Mouse (Mus musculus): ENCODE results near the gene Plod3. TPM values are rescaled to one million over a fixed set of nuclear protein-coding genes. Genes with fewer than 3 reads are reported as not detected.

Gene Plod3
- polyA plus RNA-seq, 1 experiment from 2014 or later, result 42.7 TPM

- Histone ChIP-seq H3K27me3 (replicated peaks) (no peaks in the 10 kb centered on the region), H3K9me3 (replicated peaks) (no peaks in the 10 kb centered on the region), H3K36me3 (peaks cover 40% of the 10 kb centered on the region), H3K4me1 (replicated peaks) (peaks cover 41% of the 10 kb centered on the region), H3K9ac (no peak overlapping the region; the same call in 1 of the 2 replicates), H3K27ac (ENCODE audit: poor library complexity, severe bottlenecking) (peak overlapping the region; percentile 81), H3K4me3 (no peak overlapping the region), H3K4me2 (peak overlapping the region; percentile 15; the same call in 1 of the 2 replicates)
- WGBS, result 60% methylated on average over 9 of the region's 9 CpGs
- peak; percentile 81 for ATAC-seq (ENCODE audit: insufficient number of reproducible peaks, low FRiP score)
These were observed 21.6 kb upstream of the Plod3 start for GRCm38 (mm10) chr5:136965210-136965609.

GRCm38 (mm10) chr5:136965686-136966085 is 21.1 kb upstream of the Plod3 start:
- Histone ChIP-seq H3K4me1 (replicated peaks) (peaks cover 41% of the 10 kb centered on the region), H3K9me3 (replicated peaks) (no peaks in the 10 kb centered on the region), H3K36me3 (peaks cover 40% of the 10 kb centered on the region), H3K4me3 (no peak overlapping the region), H3K4me2 (no peak overlapping the region; the same call in 1 of the 2 replicates), H3K27ac (ENCODE audit: poor library complexity, severe bottlenecking) (peak overlapping the region; percentile 81), H3K27me3 (replicated peaks) (no peaks in the 10 kb centered on the region), H3K9ac (peak overlapping the region; percentile 42; the same call in 1 of the 2 replicates)
- no peak for ATAC-seq (ENCODE audit: insufficient number of reproducible peaks, low FRiP score)
- 85% methylated on average over 8 of the region's 8 CpGs for WGBS

GRCm38 (mm10) chr5:136966331-136966730 is 20.5 kb upstream of the Plod3 start, which contains the start of gene Cldn15:
Gene Cldn15, plus strand, starts transcription at chr5:136966616.
- H3K4me1 ChIP-seq (replicated peaks), result peaks cover 40% of the 10 kb centered on the region
- WGBS, result 57% methylated on average over 6 of the region's 6 CpGs
- H3K27me3 ChIP-seq (replicated peaks), result no peaks in the 10 kb centered on the region
- no peaks in the 10 kb centered on the region for H3K9me3 ChIP-seq (replicated peaks)
- H3K9ac ChIP-seq, result peak within 1 kb of the TSS; percentile 42
- H3K4me2 ChIP-seq, result no peak within 1 kb of the TSS; the same call in 1 of the 2 replicates
- no peak within 1 kb of the TSS for H3K4me3 ChIP-seq
- 0 out of 2 replicates have a peak, but pooled peaks have one; percentile 9 for ATAC-seq (ENCODE audit: insufficient number of reproducible peaks, low FRiP score)
- H3K27ac ChIP-seq (ENCODE audit: poor library complexity, severe bottlenecking), result peak within 1 kb of the TSS; percentile 81
- peaks cover 40% of the 10 kb centered on the region for H3K36me3 ChIP-seq

GRCm38 (mm10) chr5:136966861-136967455 is 19.9 kb upstream of the Plod3 start:
- H3K4me1 ChIP-seq (replicated peaks), result peaks cover 37% of the 10 kb centered on the region
- H3K36me3 ChIP-seq, result peaks cover 40% of the 10 kb centered on the region
- no peak for ATAC-seq (ENCODE audit: insufficient number of reproducible peaks, low FRiP score)
- H3K4me2 ChIP-seq, result no peak overlapping the region; the same call in 1 of the 2 replicates
- 89% methylated on average over 4 of the region's 4 CpGs for WGBS
- H3K27ac ChIP-seq (ENCODE audit: poor library complexity, severe bottlenecking), result peak overlapping the region; percentile 81
- no peaks in the 10 kb centered on the region for H3K9me3 ChIP-seq (replicated peaks)
- no peaks in the 10 kb centered on the region for H3K27me3 ChIP-seq (replicated peaks)
- H3K4me3 ChIP-seq, result no peak overlapping the region
- no peak overlapping the region for H3K9ac ChIP-seq

GRCm38 (mm10) chr5:136967592-136967991 is 19.2 kb upstream of the Plod3 start:
- H3K27me3 ChIP-seq (replicated peaks), result no peaks in the 10 kb centered on the region
- no peak overlapping the region for H3K4me2 ChIP-seq
- no peak overlapping the region for H3K9ac ChIP-seq
- H3K27ac ChIP-seq (ENCODE audit: poor library complexity, severe bottlenecking), result peak overlapping the region; percentile 81
- WGBS, result 57% methylated on average over 10 of the region's 10 CpGs
- H3K9me3 ChIP-seq (replicated peaks), result no peaks in the 10 kb centered on the region
- H3K4me3 ChIP-seq, result no peak overlapping the region
- peaks cover 37% of the 10 kb centered on the region for H3K4me1 ChIP-seq (replicated peaks)
- no peak for ATAC-seq (ENCODE audit: insufficient number of reproducible peaks, low FRiP score)
- peaks cover 40% of the 10 kb centered on the region for H3K36me3 ChIP-seq

- ATAC-seq (ENCODE audit: insufficient number of reproducible peaks, low FRiP score), result no peak; the same call in 1 of the 2 replicates
- H3K9ac ChIP-seq, result no peak overlapping the region
- H3K27me3 ChIP-seq (replicated peaks), result no peaks in the 10 kb centered on the region
- H3K27ac ChIP-seq (ENCODE audit: poor library complexity, severe bottlenecking), result no peak overlapping the region
- 54% methylated on average over 1 of the region's 1 CpGs for WGBS
- H3K4me1 ChIP-seq (replicated peaks), result peaks cover 19% of the 10 kb centered on the region
- H3K36me3 ChIP-seq, result peaks cover 12% of the 10 kb centered on the region
- H3K9me3 ChIP-seq (replicated peaks), result no peaks in the 10 kb centered on the region
- H3K4me3 ChIP-seq, result no peak overlapping the region
- H3K4me2 ChIP-seq, result no peak overlapping the region
These were observed 16.1 kb upstream of the Plod3 start for GRCm38 (mm10) chr5:136970703-136971102.

GRCm38 (mm10) chr5:136973670-136974069 is 13.1 kb upstream of the Plod3 start:
- no peak overlapping the region for H3K4me3 ChIP-seq
- WGBS, result 60% methylated on average over 8 of the region's 8 CpGs
- no peaks in the 10 kb centered on the region for H3K27me3 ChIP-seq (replicated peaks)
- no peak overlapping the region for H3K27ac ChIP-seq (ENCODE audit: poor library complexity, severe bottlenecking)
- H3K4me1 ChIP-seq (replicated peaks), result no peaks in the 10 kb centered on the region
- no peaks in the 10 kb centered on the region for H3K36me3 ChIP-seq
- H3K9me3 ChIP-seq (replicated peaks), result no peaks in the 10 kb centered on the region
- ATAC-seq (ENCODE audit: insufficient number of reproducible peaks, low FRiP score), result no peak
- H3K9ac ChIP-seq, result no peak overlapping the region
- no peak overlapping the region for H3K4me2 ChIP-seq

GRCm38 (mm10) chr5:136977769-136978168 is 9.1 kb upstream of the Plod3 start:
- H3K27me3 ChIP-seq (replicated peaks), result no peaks in the 10 kb centered on the region
- no peak for ATAC-seq (ENCODE audit: insufficient number of reproducible peaks, low FRiP score)

GRCm38 (mm10) chr5:136979762-136980161 is 7.1 kb upstream of the Plod3 start:
- 79% methylated on average over 2 of the region's 2 CpGs for WGBS
- Histone ChIP-seq H3K36me3 (peaks cover 39% of the 10 kb centered on the region), H3K4me3 (no peak overlapping the region), H3K4me2 (no peak overlapping the region), H3K27ac (ENCODE audit: poor library complexity, severe bottlenecking) (no peak overlapping the region), H3K27me3 (replicated peaks) (no peaks in the 10 kb centered on the region), H3K9ac (no peak overlapping the region), H3K9me3 (replicated peaks) (no peaks in the 10 kb centered on the region), H3K4me1 (replicated peaks) (no peaks in the 10 kb centered on the region; the same call in 1 of the 2 replicates)
- ATAC-seq (ENCODE audit: insufficient number of reproducible peaks, low FRiP score), result no peak

More at GRCm38 (mm10) chr5:136977769-136978168, 9.1 kb upstream of the Plod3 start:
- Histone ChIP-seq H3K36me3 (peaks cover 20% of the 10 kb centered on the region), H3K9ac (no peak overlapping the region), H3K4me2 (no peak overlapping the region), H3K27ac (ENCODE audit: poor library complexity, severe bottlenecking) (no peak overlapping the region), H3K4me1 (replicated peaks) (no peaks in the 10 kb centered on the region; the same call in 1 of the 2 replicates), H3K4me3 (no peak overlapping the region), H3K9me3 (replicated peaks) (no peaks in the 10 kb centered on the region)
- WGBS, result 69% methylated on average over 4 of the region's 4 CpGs

- 84% methylated on average over 8 of the region's 8 CpGs for WGBS
- H3K36me3 ChIP-seq, result peaks cover 39% of the 10 kb centered on the region
These were observed 5.8 kb upstream of the Plod3 start for GRCm38 (mm10) chr5:136980974-136981373.

GRCm38 (mm10) chr5:136982338-136982930 is 4.4 kb upstream of the Plod3 start:
- Histone ChIP-seq H3K9me3 (replicated peaks) (no peaks in the 10 kb centered on the region), H3K36me3 (peaks cover 39% of the 10 kb centered on the region), H3K27me3 (replicated peaks) (no peaks in the 10 kb centered on the region), H3K27ac (ENCODE audit: poor library complexity, severe bottlenecking) (no peak overlapping the region), H3K4me2 (no peak overlapping the region), H3K4me1 (replicated peaks) (peaks cover 8% of the 10 kb centered on the region), H3K4me3 (no peak overlapping the region), H3K9ac (no peak overlapping the region)
- WGBS, result 62% methylated on average over 14 of the region's 16 CpGs
- no peak for ATAC-seq (ENCODE audit: insufficient number of reproducible peaks, low FRiP score)

More at GRCm38 (mm10) chr5:136980974-136981373, 5.8 kb upstream of the Plod3 start:
- Histone ChIP-seq H3K9me3 (replicated peaks) (no peaks in the 10 kb centered on the region), H3K27ac (ENCODE audit: poor library complexity, severe bottlenecking) (no peak overlapping the region), H3K27me3 (replicated peaks) (no peaks in the 10 kb centered on the region), H3K4me2 (no peak overlapping the region), H3K4me1 (replicated peaks) (peaks cover 4% of the 10 kb centered on the region), H3K9ac (no peak overlapping the region), H3K4me3 (no peak overlapping the region)
- ATAC-seq (ENCODE audit: insufficient number of reproducible peaks, low FRiP score), result no peak

All from heart, embryonic 12.5 days (tissue).